Mouse (Mus musculus) cerebellum, postnatal 10 days (tissue): Measurements from ENCODE around the gene Cfap54.

Experiments
- DNase-seq, 2 experiments: peaks; one replicate each; pipeline ENCODE4 v3.0.0; 2021; ENCODE audit warnings: mixed read lengths in 2 of 2

Cfap54 gene

GRCm38 (mm10) chr10:92934506-92934905, 146.9 kb downstream of the Cfap54 start:
- no peak for DNase-seq

GRCm38 (mm10) chr10:92933616-92934015, 147.8 kb downstream of the Cfap54 start:
- no peak for DNase-seq

GRCm38 (mm10) chr10:92932464-92932863, 149.0 kb downstream of the Cfap54 start:
- no peak for DNase-seq

- DNase-seq, result no peak
Observed at GRCm38 (mm10) chr10:92930036-92930435, 151.4 kb downstream of the Cfap54 start.

GRCm38 (mm10) chr10:92928256-92928655, 153.2 kb downstream of the Cfap54 start:
- DNase-seq, result peak; percentile 29 to 30

GRCm38 (mm10) chr10:92918551-92918950, 162.9 kb downstream of the Cfap54 start:
- DNase-seq, result no peak

- no peak for DNase-seq
Observed at GRCm38 (mm10) chr10:92907246-92907645, 174.2 kb downstream of the Cfap54 start.

- DNase-seq, result no peak
Observed at GRCm38 (mm10) chr10:92888466-92888865, 193.0 kb downstream of the Cfap54 start.

GRCm38 (mm10) chr10:92878000-92878399, 203.4 kb downstream of the Cfap54 start:
- no peak for DNase-seq

GRCm38 (mm10) chr10:92840980-92841379, 240.4 kb downstream of the Cfap54 start:
- no peak for DNase-seq

- peak; percentile 67 to 70 for DNase-seq
Observed at GRCm38 (mm10) chr10:92837572-92837971, 243.8 kb downstream of the Cfap54 start.

- DNase-seq, result peak in 1 of 2 experiments; percentile 5
Observed at GRCm38 (mm10) chr10:92837045-92837444, 244.4 kb downstream of the Cfap54 start.

- no peak for DNase-seq
Observed at GRCm38 (mm10) chr10:92821499-92821898, 259.9 kb downstream of the Cfap54 start.

- DNase-seq, result peak in 1 of 2 experiments; percentile 19
Observed at GRCm38 (mm10) chr10:92818190-92818589, 263.2 kb downstream of the Cfap54 start.

GRCm38 (mm10) chr10:92816903-92817302, 264.5 kb downstream of the Cfap54 start:
- DNase-seq, result no peak

- DNase-seq, result no peak
Observed at GRCm38 (mm10) chr10:92810894-92811293, 270.5 kb downstream of the Cfap54 start.

GRCm38 (mm10) chr10:92791908-92792307, 289.5 kb downstream of the Cfap54 start:
- no peak for DNase-seq

GRCm38 (mm10) chr10:92791531-92791900, 289.9 kb downstream of the Cfap54 start:
- no peak for DNase-seq

GRCm38 (mm10) chr10:92790893-92791530, 290.4 kb downstream of the Cfap54 start:
- no peak for DNase-seq

GRCm38 (mm10) chr10:92790247-92790646, 291.2 kb downstream of the Cfap54 start:
- DNase-seq, result peak; percentile 19 to 37

- peak; percentile 54 to 65 for DNase-seq
Observed at GRCm38 (mm10) chr10:92788410-92789096, 292.9 kb downstream of the Cfap54 start.

- DNase-seq, result no peak
Observed at GRCm38 (mm10) chr10:92782691-92783090, 298.7 kb downstream of the Cfap54 start.

- DNase-seq, result no peak
Observed at GRCm38 (mm10) chr10:92754359-92754758, 327.1 kb downstream of the Cfap54 start.

- no peak for DNase-seq
Observed at GRCm38 (mm10) chr10:92730339-92730738, 351.1 kb downstream of the Cfap54 start.

GRCm38 (mm10) chr10:92728723-92729122, 352.7 kb downstream of the Cfap54 start:
- no peak for DNase-seq
